Mouse (Mus musculus) T-helper 2 cell (primary cell): ENCODE measurements around the gene Plekhm3.

Experiments
- in situ Hi-C: fragments of 300-600 bp; cut with MboI, MseI; formaldehyde crosslinking; loops from one replicate; pipeline ENCODE4 v1.15.1; 2025; ENCODE audit warnings: high pct_unique_total_duplicates

The Plekhm3 gene

GRCm38 (mm10) chr1:64876276-64876675 lies 80.3 kb downstream of the Plekhm3 start:
- in situ Hi-C loops, result no loop called here

GRCm38 (mm10) chr1:64875712-64876111 lies 80.9 kb downstream of the Plekhm3 start:
- in situ Hi-C loops, result no loop called here

GRCm38 (mm10) chr1:64875156-64875555 lies 81.5 kb downstream of the Plekhm3 start:
- in situ Hi-C loops, result no loop called here

- in situ Hi-C loops, result no loop called here
Measured at GRCm38 (mm10) chr1:64871956-64872355, 84.7 kb downstream of the Plekhm3 start.

GRCm38 (mm10) chr1:64867684-64868083 lies 88.9 kb downstream of the Plekhm3 start:
- in situ Hi-C loops, result no loop called here

GRCm38 (mm10) chr1:64866140-64866539 lies 90.5 kb downstream of the Plekhm3 start:
- in situ Hi-C loops, result no loop called here

GRCm38 (mm10) chr1:64860235-64860920 lies 96.2 kb downstream of the Plekhm3 start:
- in situ Hi-C loops, result no loop called here

GRCm38 (mm10) chr1:64859826-64860225 lies 96.8 kb downstream of the Plekhm3 start:
- in situ Hi-C loops, result no loop called here

GRCm38 (mm10) chr1:64854835-64855234 lies 101.8 kb downstream of the Plekhm3 start:
- in situ Hi-C loops, result no loop called here

GRCm38 (mm10) chr1:64853738-64854730 lies 102.6 kb downstream of the Plekhm3 start:
- in situ Hi-C loops, result no loop called here

GRCm38 (mm10) chr1:64853244-64853643 lies 103.4 kb downstream of the Plekhm3 start:
- in situ Hi-C loops, result no loop called here

- in situ Hi-C loops, result no loop called here
Measured at GRCm38 (mm10) chr1:64852272-64852671, 104.4 kb downstream of the Plekhm3 start.

GRCm38 (mm10) chr1:64850345-64850744 lies 106.3 kb downstream of the Plekhm3 start:
- in situ Hi-C loops, result no loop called here

- in situ Hi-C loops, result no loop called here
Measured at GRCm38 (mm10) chr1:64848996-64849395, 107.6 kb downstream of the Plekhm3 start.

GRCm38 (mm10) chr1:64848081-64848480 lies 108.5 kb downstream of the Plekhm3 start:
- in situ Hi-C loops, result no loop called here

- in situ Hi-C loops, result no loop called here
Measured at GRCm38 (mm10) chr1:64847565-64847964, 109.1 kb downstream of the Plekhm3 start.

- in situ Hi-C loops, result no loop called here
Measured at GRCm38 (mm10) chr1:64844978-64845377, 111.6 kb downstream of the Plekhm3 start.

GRCm38 (mm10) chr1:64843900-64844616 lies 112.6 kb downstream of the Plekhm3 start:
- in situ Hi-C loops, result no loop called here

GRCm38 (mm10) chr1:64840930-64841329 lies 115.7 kb downstream of the Plekhm3 start:
- in situ Hi-C loops, result no loop called here

- in situ Hi-C loops, result no loop called here
Measured at GRCm38 (mm10) chr1:64836584-64836983, 120.0 kb downstream of the Plekhm3 start.

GRCm38 (mm10) chr1:64836114-64836513 lies 120.5 kb downstream of the Plekhm3 start:
- in situ Hi-C loops, result no loop called here

GRCm38 (mm10) chr1:64831552-64831951 lies 125.1 kb downstream of the Plekhm3 start:
- in situ Hi-C loops, result no loop called here
